Mouse (Mus musculus) MEL (cell line): Measurements from ENCODE around the gene Mydgf.

ENCODE experiments used
- CHD2 ChIP-seq: IDR thresholded peaks from 2 replicates; pipeline ENCODE4 v1.6.1; 2011; ENCODE audit warnings: low read length, improper control_type of control experiment
- CTCF ChIP-seq, 3 experiments: IDR thresholded peaks in 2 of 3; conservative IDR thresholded peaks in 1 of 3; 2 replicates each; pipeline ENCODE4 v1.5.1; 2011 to 2012; ENCODE audit warnings: low read length in 3 of 3, low read depth in 2 of 3, mild to moderate bottlenecking in 2 of 3, improper control_type of control experiment in 1 of 3, inconsistent platforms in 1 of 3, mixed read lengths in 1 of 3, moderate library complexity in 1 of 3; ENCODE audit not compliant: control insufficient read depth in 1 of 3, insufficient read depth in 1 of 3, poor library complexity in 1 of 3, severe bottlenecking in 1 of 3
- EP300 ChIP-seq, 2 experiments: IDR thresholded peaks; 2 replicates each; pipeline ENCODE4 v1.6.1; 2011; ENCODE audit warnings: improper control_type of control experiment in 2 of 2, low read length in 2 of 2, low read depth in 1 of 2, mild to moderate bottlenecking in 1 of 2
- MYC ChIP-seq: IDR thresholded peaks from 2 replicates; pipeline ENCODE4 v1.6.1; 2011; ENCODE audit warnings: low read depth, mild to moderate bottlenecking, low read length, improper control_type of control experiment, moderate library complexity
- POLR2A ChIP-seq, 2 experiments: IDR thresholded peaks; 2 replicates each; pipeline ENCODE4 v1.6.1; 2011 to 2012; ENCODE audit warnings: low read length in 2 of 2, mild to moderate bottlenecking in 2 of 2, control low read depth in 1 of 2, improper control_type of control experiment in 1 of 2, low read depth in 1 of 2, moderate library complexity in 1 of 2; ENCODE audit not compliant: control insufficient read depth in 1 of 2, insufficient read depth in 1 of 2, poor library complexity in 1 of 2

DNA sequence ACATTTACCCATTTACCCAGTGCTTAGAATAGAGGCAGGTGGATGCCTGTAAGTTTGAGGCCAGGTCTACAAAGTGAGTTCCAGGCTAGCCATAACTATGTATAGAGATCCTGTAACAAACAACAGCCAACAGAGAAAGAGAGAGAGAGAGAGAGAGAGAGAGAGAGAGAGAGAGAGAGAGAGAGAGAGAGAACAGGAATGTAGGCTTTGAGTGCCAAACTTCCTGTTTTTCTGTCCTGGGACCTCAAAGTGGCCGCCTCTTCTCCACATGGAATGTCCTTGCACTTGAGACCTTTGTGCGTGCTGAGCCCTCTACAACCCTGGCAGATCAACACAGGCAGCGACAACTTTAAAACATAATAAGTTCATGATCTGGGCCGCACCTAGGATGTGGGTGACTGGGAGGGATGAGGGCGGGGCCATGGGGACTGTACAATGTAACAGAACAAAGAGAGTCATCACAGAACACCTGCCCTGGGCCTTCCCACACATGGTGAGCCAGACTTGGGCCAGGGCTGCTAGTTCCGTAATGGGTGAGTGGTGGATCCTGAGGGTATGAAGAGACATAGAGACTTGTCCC is 20.1 kb downstream of the Mydgf start:
- TF ChIP-seq CTCF (IDR thresholded peaks at IDR 0.05 in 2 of 3, conservative IDR thresholded peaks at IDR 0.05 in 1 of 3; ENCODE audit: control insufficient read depth in 1 of 3, insufficient read depth in 1 of 3, low read depth in 2 of 3, low read length in 3 of 3, poor library complexity in 1 of 3, severe bottlenecking in 1 of 3) (no peak), EP300 (IDR thresholded peaks at IDR 0.05; ENCODE audit: low read depth in 1 of 2, low read length in 2 of 2) (no peak), CHD2 (no peak), POLR2A (IDR thresholded peaks at IDR 0.05; ENCODE audit: control insufficient read depth in 1 of 2, insufficient read depth in 1 of 2, low read depth in 1 of 2, low read length in 2 of 2, poor library complexity in 1 of 2) (no peak), MYC (no peak)
